Mouse (Mus musculus): ENCODE data around the gene Defa20.
"Not testable (repeated sequence)": the region's sequence is repeated elsewhere in the genome, so short reads cannot be mapped to it uniquely, and the experiment has no call there.

Defa20 gene

GRCm38 (mm10) chr8:21508958-21509357, at the start of gene Defa20:
Gene Defa20 (plus strand): TSS chr8:21509258.
- DNase-seq (ENCODE audit: low spot score), result not testable (repeated sequence)

DNA sequence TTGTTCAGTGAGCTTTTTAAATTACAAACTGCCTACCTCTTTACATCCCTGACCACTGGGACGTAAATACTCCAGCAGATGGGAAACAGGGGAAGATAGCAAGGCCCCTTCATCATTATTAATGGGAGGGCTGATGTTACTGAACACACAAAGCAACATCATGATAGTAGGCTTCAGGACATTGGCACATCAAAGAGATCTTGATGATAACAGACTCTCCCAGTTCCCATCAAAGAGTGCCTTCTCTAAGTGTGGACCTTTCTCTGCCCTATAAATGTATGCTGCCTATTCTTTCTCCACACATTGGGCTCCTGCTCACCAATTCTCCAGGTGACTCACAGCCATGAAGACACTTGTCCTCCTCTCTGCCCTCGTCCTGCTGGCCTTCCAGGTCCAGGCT, 19.7 kb downstream of the Defa20 start, which contains the start of gene Defa32:
Defa32 (plus strand) TSS at position 301 of the 400 bp plus-strand sequence.
- DNase-seq (ENCODE audit: low spot score), result not testable (repeated sequence)

Measured in testis, postnatal 10 days (tissue).